Mouse (Mus musculus): Measurements from ENCODE around the gene Nat9. TPM values are rescaled to one million over a fixed set of nuclear protein-coding genes. Genes with fewer than 3 reads are reported as not detected.

The Nat9 gene
- polyA plus RNA-seq, 1 experiment from 2014 or later: 16.4 TPM

GRCm38 (mm10) chr11:115141970-115142369 is 45.7 kb downstream of the Nat9 start:
- 82% methylated on average over 2 of the region's 2 CpGs for WGBS
- H3K9ac ChIP-seq (ENCODE audit: low read length): no peak overlapping the region
- no peaks in the 10 kb centered on the region for H3K4me1 ChIP-seq (replicated peaks; ENCODE audit: control insufficient read depth, insufficient read depth, low read length)
- no peak for ATAC-seq (replicated peaks; ENCODE audit: low FRiP score, low TSS enrichment, low read depth)
- no peak overlapping the region for H3K4me3 ChIP-seq (ENCODE audit: low read depth, low read length)
- no peaks in the 10 kb centered on the region for H3K27me3 ChIP-seq (replicated peaks; ENCODE audit: control insufficient read depth, insufficient read depth, low read length)
- no peak overlapping the region for H3K27ac ChIP-seq (ENCODE audit: low read depth)
- H3K9me3 ChIP-seq (ENCODE audit: control insufficient read depth, low read length): no peaks in the 10 kb centered on the region
- H3K36me3 ChIP-seq (ENCODE audit: control insufficient read depth, insufficient read depth, low read length): no peaks in the 10 kb centered on the region
- no peak for DNase-seq (ENCODE audit: low spot score)
- H3K4me2 ChIP-seq (ENCODE audit: low read length): no peak overlapping the region

- Histone ChIP-seq H3K9me3 (ENCODE audit: control insufficient read depth, low read length) (no peaks in the 10 kb centered on the region), H3K4me1 (replicated peaks; ENCODE audit: control insufficient read depth, insufficient read depth, low read length) (no peaks in the 10 kb centered on the region), H3K4me2 (ENCODE audit: low read length) (no peak overlapping the region), H3K9ac (ENCODE audit: low read length) (no peak overlapping the region), H3K36me3 (ENCODE audit: control insufficient read depth, insufficient read depth, low read length) (no peaks in the 10 kb centered on the region), H3K27ac (ENCODE audit: low read depth) (no peak overlapping the region), H3K27me3 (replicated peaks; ENCODE audit: control insufficient read depth, insufficient read depth, low read length) (no peaks in the 10 kb centered on the region), H3K4me3 (ENCODE audit: low read depth, low read length) (no peak overlapping the region)
- ATAC-seq (replicated peaks; ENCODE audit: low FRiP score, low TSS enrichment, low read depth) (no peak), DNase-seq (ENCODE audit: low spot score) (no peak)
- 81% methylated on average over 5 of the region's 5 CpGs for WGBS
Observed at GRCm38 (mm10) chr11:115138597-115139262, 48.9 kb downstream of the Nat9 start.

- no peak within 1 kb of the TSS for H3K4me3 ChIP-seq (ENCODE audit: low read depth, low read length)
- no peaks in the 10 kb centered on the region for H3K27me3 ChIP-seq (replicated peaks; ENCODE audit: control insufficient read depth, insufficient read depth, low read length)
- DNase-seq (ENCODE audit: low spot score) (no peak), ATAC-seq (replicated peaks; ENCODE audit: low FRiP score, low TSS enrichment, low read depth) (no peak)
- H3K9me3 ChIP-seq (ENCODE audit: control insufficient read depth, low read length): no peaks in the 10 kb centered on the region
- no peaks in the 10 kb centered on the region for H3K4me1 ChIP-seq (replicated peaks; ENCODE audit: control insufficient read depth, insufficient read depth, low read length)
- H3K27ac ChIP-seq (ENCODE audit: low read depth): no peak within 1 kb of the TSS
- 71% methylated on average over 8 of the region's 8 CpGs for whole genome bisulfite sequencing
- no peaks in the 10 kb centered on the region for H3K36me3 ChIP-seq (ENCODE audit: control insufficient read depth, insufficient read depth, low read length)
- H3K4me2 ChIP-seq (ENCODE audit: low read length): no peak within 1 kb of the TSS
- no peak within 1 kb of the TSS for H3K9ac ChIP-seq (ENCODE audit: low read length)
Observed at GRCm38 (mm10) chr11:115133800-115134199, 53.9 kb downstream of the Nat9 start, which contains the start of gene Cd300lf. Gene Cd300lf (minus strand): TSS chr11:115133992.

Other genes with a start within 250 kb of the Nat9 start
- not detected in 2 replicates for gene Cd300c, start 218.7 kb downstream of the Nat9 start, polyA plus RNA-seq (2014; fragmentation: Nextera tagmentation; extraction: Ambion mirVana)
- gene Cd300ld, start 197.9 kb downstream of the Nat9 start, polyA plus RNA-seq (2014; fragmentation: Nextera tagmentation; extraction: Ambion mirVana): 0.13 and 0.15 TPM in 2 replicates
- gene Cd300c2, start 186.0 kb downstream of the Nat9 start, polyA plus RNA-seq (2014; fragmentation: Nextera tagmentation; extraction: Ambion mirVana): 1.7 and 3.0 TPM in 2 replicates
- gene Cd300ld2, start 171.7 kb downstream of the Nat9 start, polyA plus RNA-seq (2014; fragmentation: Nextera tagmentation; extraction: Ambion mirVana): not detected in 2 replicates
- not detected in 2 replicates for gene Cd300ld4, start 160.8 kb downstream of the Nat9 start, polyA plus RNA-seq (2014; fragmentation: Nextera tagmentation; extraction: Ambion mirVana)
- gene Cd300ld5, start 150.1 kb downstream of the Nat9 start, polyA plus RNA-seq (2014; fragmentation: Nextera tagmentation; extraction: Ambion mirVana): not detected in 2 replicates
- gene Cd300ld3, start 139.4 kb downstream of the Nat9 start, polyA plus RNA-seq (2014; fragmentation: Nextera tagmentation; extraction: Ambion mirVana): not detected in 2 replicates
- gene Cd300e, start 125.7 kb downstream of the Nat9 start, polyA plus RNA-seq (2014; fragmentation: Nextera tagmentation; extraction: Ambion mirVana): 0.08 and 0.19 TPM in 2 replicates
- 3.3 and 5.0 TPM in 2 replicates for gene Rab37, start 96.4 kb downstream of the Nat9 start, polyA plus RNA-seq (2014; fragmentation: Nextera tagmentation; extraction: Ambion mirVana)
- gene Cd300lf, start 53.9 kb downstream of the Nat9 start, polyA plus RNA-seq (2014; fragmentation: Nextera tagmentation; extraction: Ambion mirVana): 0.27 and 1.0 TPM in 2 replicates
- gene Slc9a3r1, start 24.5 kb downstream of the Nat9 start, polyA plus RNA-seq (2014; fragmentation: Nextera tagmentation; extraction: Ambion mirVana): 157 and 165 TPM in 2 replicates
- 7.0 and 8.3 TPM in 2 replicates for gene Tmem104, start 372 bp downstream of the Nat9 start, polyA plus RNA-seq (2014; fragmentation: Nextera tagmentation; extraction: Ambion mirVana)
- not detected in 2 replicates for gene Grin2c, start 79.4 kb upstream of the Nat9 start, polyA plus RNA-seq (2014; fragmentation: Nextera tagmentation; extraction: Ambion mirVana)
- gene Fdxr, start 89.2 kb upstream of the Nat9 start, polyA plus RNA-seq (2014; fragmentation: Nextera tagmentation; extraction: Ambion mirVana): 11.3 and 14.2 TPM in 2 replicates
- gene Fads6, start 109.8 kb upstream of the Nat9 start, polyA plus RNA-seq (2014; fragmentation: Nextera tagmentation; extraction: Ambion mirVana): 1.4 and 1.6 TPM in 2 replicates
- not detected in 2 replicates for gene Otop2, start 119.3 kb upstream of the Nat9 start, polyA plus RNA-seq (2014; fragmentation: Nextera tagmentation; extraction: Ambion mirVana)
- 0.14 TPM in 1 of 2 replicates, not detected in the other for gene Ush1g, start 134.2 kb upstream of the Nat9 start, polyA plus RNA-seq (2014; fragmentation: Nextera tagmentation; extraction: Ambion mirVana)
- gene Otop3, start 146.9 kb upstream of the Nat9 start, polyA plus RNA-seq (2014; fragmentation: Nextera tagmentation; extraction: Ambion mirVana): 0.36 and 0.65 TPM in 2 replicates
- gene Hid1, start 179.9 kb upstream of the Nat9 start, polyA plus RNA-seq (2014; fragmentation: Nextera tagmentation; extraction: Ambion mirVana): 11.5 and 14.4 TPM in 2 replicates
- 10.6 and 11.6 TPM in 2 replicates for gene Cdr2l, start 194.1 kb upstream of the Nat9 start, polyA plus RNA-seq (2014; fragmentation: Nextera tagmentation; extraction: Ambion mirVana)
- gene Mrpl58, start 215.9 kb upstream of the Nat9 start, polyA plus RNA-seq (2014; fragmentation: Nextera tagmentation; extraction: Ambion mirVana): 218 and 224 TPM in 2 replicates
- gene Atp5h, start 232.1 kb upstream of the Nat9 start, polyA plus RNA-seq (2014; fragmentation: Nextera tagmentation; extraction: Ambion mirVana): 899 and 962 TPM in 2 replicates
- gene Kctd2, start 232.3 kb upstream of the Nat9 start, polyA plus RNA-seq (2014; fragmentation: Nextera tagmentation; extraction: Ambion mirVana): 11.0 and 18.8 TPM in 2 replicates

Data from intestine, embryonic 14.5 days (tissue).